Mouse (Mus musculus): Measurements from ENCODE around the gene Tmco4. TPM values are rescaled to one million over a fixed set of nuclear protein-coding genes. Genes with fewer than 3 reads are reported as not detected.

Gene Tmco4
- polyA plus RNA-seq, 1 experiment = 0.08 TPM

GRCm38 (mm10) chr4:139035799-139036198 is 63.1 kb downstream of the Tmco4 start:
- Histone ChIP-seq H3K27me3 (ENCODE audit: control insufficient read depth) (peaks cover 2% of the 10 kb centered on the region; the same call in 1 of the 2 replicates), H3K4me1 (ENCODE audit: control insufficient read depth) (no peaks in the 10 kb centered on the region), H3K9me3 (ENCODE audit: control insufficient read depth, low read length) (peaks cover 7% of the 10 kb centered on the region), H3K36me3 (ENCODE audit: control insufficient read depth) (no peaks in the 10 kb centered on the region), H3K4me3 (replicated peaks) (no peak overlapping the region)
- TF ChIP-seq TAL1 (IDR thresholded peaks at IDR 0.05; ENCODE audit: low read length) (no peak), GATA1 (IDR thresholded peaks at IDR 0.05; ENCODE audit: low read length) (no peak)

- TF ChIP-seq TAL1 (IDR thresholded peaks at IDR 0.05; ENCODE audit: low read length) = no peak
- no peak for TF ChIP-seq GATA1 (IDR thresholded peaks at IDR 0.05; ENCODE audit: low read length)
- Histone ChIP-seq H3K27me3 (ENCODE audit: control insufficient read depth) (peaks cover 2% of the 10 kb centered on the region; the same call in 1 of the 2 replicates), H3K4me3 (replicated peaks) (no peak overlapping the region), H3K36me3 (ENCODE audit: control insufficient read depth) (no peaks in the 10 kb centered on the region), H3K4me1 (ENCODE audit: control insufficient read depth) (no peaks in the 10 kb centered on the region), H3K9me3 (ENCODE audit: control insufficient read depth, low read length) (peaks cover 7% of the 10 kb centered on the region)
These were observed 65.3 kb downstream of the Tmco4 start for GRCm38 (mm10) chr4:139037795-139038607.

- no peak overlapping the region for H3K4me3 ChIP-seq (replicated peaks)
- peaks cover 2% of the 10 kb centered on the region; the same call in 1 of the 2 replicates for H3K27me3 ChIP-seq (ENCODE audit: control insufficient read depth)
- peaks cover 12% of the 10 kb centered on the region for H3K9me3 ChIP-seq (ENCODE audit: control insufficient read depth, low read length)
- H3K36me3 ChIP-seq (ENCODE audit: control insufficient read depth) = no peaks in the 10 kb centered on the region
- no peak for TF ChIP-seq TAL1 (IDR thresholded peaks at IDR 0.05; ENCODE audit: low read length)
- TF ChIP-seq GATA1 (IDR thresholded peaks at IDR 0.05; ENCODE audit: low read length) = no peak
- H3K4me1 ChIP-seq (ENCODE audit: control insufficient read depth) = no peaks in the 10 kb centered on the region
These were observed 67.6 kb downstream of the Tmco4 start for GRCm38 (mm10) chr4:139040084-139040839.

GRCm38 (mm10) chr4:139042611-139043010 is 69.9 kb downstream of the Tmco4 start:
- H3K36me3 ChIP-seq (ENCODE audit: control insufficient read depth) = no peaks in the 10 kb centered on the region
- peaks cover 5% of the 10 kb centered on the region for H3K9me3 ChIP-seq (ENCODE audit: control insufficient read depth, low read length)
- TF ChIP-seq TAL1 (IDR thresholded peaks at IDR 0.05; ENCODE audit: low read length) = no peak
- no peak for TF ChIP-seq GATA1 (IDR thresholded peaks at IDR 0.05; ENCODE audit: low read length)
- H3K4me1 ChIP-seq (ENCODE audit: control insufficient read depth) = no peaks in the 10 kb centered on the region
- peaks cover 2% of the 10 kb centered on the region; the same call in 1 of the 2 replicates for H3K27me3 ChIP-seq (ENCODE audit: control insufficient read depth)
- H3K4me3 ChIP-seq (replicated peaks) = no peak overlapping the region

- Histone ChIP-seq H3K4me1 (ENCODE audit: control insufficient read depth) (no peaks in the 10 kb centered on the region), H3K9me3 (ENCODE audit: control insufficient read depth, low read length) (peaks cover 7% of the 10 kb centered on the region), H3K36me3 (ENCODE audit: control insufficient read depth) (no peaks in the 10 kb centered on the region), H3K4me3 (replicated peaks) (no peak overlapping the region), H3K27me3 (ENCODE audit: control insufficient read depth) (peaks cover 2% of the 10 kb centered on the region; the same call in 1 of the 2 replicates)
- TF ChIP-seq TAL1 (IDR thresholded peaks at IDR 0.05; ENCODE audit: low read length) = no peak
- TF ChIP-seq GATA1 (IDR thresholded peaks at IDR 0.05; ENCODE audit: low read length) = no peak
These were observed 70.9 kb downstream of the Tmco4 start for GRCm38 (mm10) chr4:139043600-139043999.

GRCm38 (mm10) chr4:139044566-139044965 is 71.9 kb downstream of the Tmco4 start:
- Histone ChIP-seq H3K36me3 (ENCODE audit: control insufficient read depth) (no peaks in the 10 kb centered on the region), H3K4me1 (ENCODE audit: control insufficient read depth) (no peaks in the 10 kb centered on the region), H3K27me3 (ENCODE audit: control insufficient read depth) (peaks cover 2% of the 10 kb centered on the region; the same call in 1 of the 2 replicates), H3K4me3 (replicated peaks) (no peak overlapping the region), H3K9me3 (ENCODE audit: control insufficient read depth, low read length) (peaks cover 7% of the 10 kb centered on the region)
- TF ChIP-seq TAL1 (IDR thresholded peaks at IDR 0.05; ENCODE audit: low read length) (no peak), GATA1 (IDR thresholded peaks at IDR 0.05; ENCODE audit: low read length) (no peak)

GRCm38 (mm10) chr4:139046354-139046753 is 73.7 kb downstream of the Tmco4 start:
- no peak overlapping the region for H3K4me3 ChIP-seq (replicated peaks)
- H3K4me1 ChIP-seq (ENCODE audit: control insufficient read depth) = no peaks in the 10 kb centered on the region
- H3K36me3 ChIP-seq (ENCODE audit: control insufficient read depth) = no peaks in the 10 kb centered on the region
- peaks cover 7% of the 10 kb centered on the region for H3K9me3 ChIP-seq (ENCODE audit: control insufficient read depth, low read length)
- TF ChIP-seq GATA1 (IDR thresholded peaks at IDR 0.05; ENCODE audit: low read length) (no peak), TAL1 (IDR thresholded peaks at IDR 0.05; ENCODE audit: low read length) (no peak)
- H3K27me3 ChIP-seq (ENCODE audit: control insufficient read depth) = no peaks in the 10 kb centered on the region; the same call in 1 of the 2 replicates

GRCm38 (mm10) chr4:139048518-139048917 is 75.8 kb downstream of the Tmco4 start:
- peaks cover 7% of the 10 kb centered on the region for H3K9me3 ChIP-seq (ENCODE audit: control insufficient read depth, low read length)
- no peaks in the 10 kb centered on the region for H3K36me3 ChIP-seq (ENCODE audit: control insufficient read depth)
- H3K4me3 ChIP-seq (replicated peaks) = no peak overlapping the region
- H3K27me3 ChIP-seq (ENCODE audit: control insufficient read depth) = no peaks in the 10 kb centered on the region; the same call in 1 of the 2 replicates
- H3K4me1 ChIP-seq (ENCODE audit: control insufficient read depth) = no peaks in the 10 kb centered on the region
- TF ChIP-seq TAL1 (IDR thresholded peaks at IDR 0.05; ENCODE audit: low read length) = no peak
- no peak for TF ChIP-seq GATA1 (IDR thresholded peaks at IDR 0.05; ENCODE audit: low read length)

- no peak overlapping the region for H3K4me3 ChIP-seq (replicated peaks)
- H3K36me3 ChIP-seq (ENCODE audit: control insufficient read depth) = no peaks in the 10 kb centered on the region
- no peak for TF ChIP-seq TAL1 (IDR thresholded peaks at IDR 0.05; ENCODE audit: low read length)
- no peak for TF ChIP-seq GATA1 (IDR thresholded peaks at IDR 0.05; ENCODE audit: low read length)
- no peaks in the 10 kb centered on the region for H3K27me3 ChIP-seq (ENCODE audit: control insufficient read depth)
- H3K9me3 ChIP-seq (ENCODE audit: control insufficient read depth, low read length) = peaks cover 2% of the 10 kb centered on the region; the same call in 1 of the 2 replicates
- no peaks in the 10 kb centered on the region for H3K4me1 ChIP-seq (ENCODE audit: control insufficient read depth)
These were observed 80.1 kb downstream of the Tmco4 start for GRCm38 (mm10) chr4:139052796-139053195.

Data from erythroblast, embryonic 14.5 days (primary cell).